Mouse (Mus musculus) monocyte, adult 2 months (primary cell): ENCODE measurements at regions not wholly inside any gene's neighbourhood (a gene's known extent, or its start where the extent isn't known, plus 50 kb on each side); places are given as distances from the start of the nearest gene placed in this dataset.

Experiments used
- DNase-seq, 2 experiments: peaks; one replicate each; pipeline ENCODE4 v3.0.0; 2022; ENCODE audit warnings: low spot score in 2 of 2, low read depth in 1 of 2

- no peak for DNase-seq
Observed at GRCm38 (mm10) chr1:88577498-88578230, 67.8 kb upstream of the Glrp1 start.

GRCm38 (mm10) chr1:88575917-88576669 is 66.2 kb upstream of the Glrp1 start:
- DNase-seq, result no peak

- DNase-seq, result no peak
Observed at GRCm38 (mm10) chr1:88575291-88575690, 65.4 kb upstream of the Glrp1 start.

- no peak for DNase-seq
Observed at GRCm38 (mm10) chr1:88572161-88572560, 62.3 kb upstream of the Glrp1 start.

GRCm38 (mm10) chr1:88568447-88569053 is 58.7 kb upstream of the Glrp1 start:
- no peak for DNase-seq

GRCm38 (mm10) chr1:88567198-88567597 is 57.3 kb upstream of the Glrp1 start:
- DNase-seq, result peak; percentile 38 to 44

- no peak for DNase-seq
Observed at GRCm38 (mm10) chr1:88566426-88566825, 56.6 kb upstream of the Glrp1 start.

GRCm38 (mm10) chr1:88564825-88565224 is 55.0 kb upstream of the Glrp1 start:
- DNase-seq, result no peak

- DNase-seq, result peak; percentile 64 to 82
Observed at GRCm38 (mm10) chr1:88562361-88562760, 52.5 kb upstream of the Glrp1 start.

GRCm38 (mm10) chr1:88560771-88561170 is 50.9 kb upstream of the Glrp1 start:
- DNase-seq, result no peak
